Mouse (Mus musculus) embryonic facial prominence, embryonic 14.5 days (tissue): ENCODE results near the gene Myh11. TPM values are rescaled to one million over a fixed set of nuclear protein-coding genes. Genes with fewer than 3 reads are reported as not detected.

ENCODE experiments used
- ATAC-seq: fragments of 200-750 bp; cut with Nextera tagmentation; 2 replicates; pipeline ENCODE4 v1.8.0; 2017; ENCODE audit warnings: low read depth, moderate number of reproducible peaks, moderate TSS enrichment
- DNase-seq: peaks from one replicate; pipeline ENCODE4 v3.0.0-alpha.2; 2015; ENCODE audit warnings: low spot score
- H3K27ac ChIP-seq: fragments of 300-500 bp; sonication (generic); replicated peaks from 2 replicates; pipeline ENCODE4 v1.5.1; 2014; ENCODE audit warnings: low read depth, mild to moderate bottlenecking, low read length, moderate library complexity
- H3K27me3 ChIP-seq: fragments of 300-500 bp; sonication (generic); replicated peaks from 2 replicates; pipeline ENCODE4 v1.6.1; 2014; ENCODE audit warnings: low read length; ENCODE audit not compliant: control insufficient read depth, insufficient read depth
- H3K36me3 ChIP-seq: fragments of 300-500 bp; sonication (generic); 2 replicates; pipeline ENCODE4 v1.6.1; 2014; ENCODE audit warnings: low read length, mixed read lengths; ENCODE audit not compliant: control insufficient read depth, insufficient read depth
- H3K4me1 ChIP-seq: fragments of 300-500 bp; sonication (generic); 2 replicates; pipeline ENCODE4 v1.6.1; 2014; ENCODE audit warnings: antibody characterized with exemption, low read length; ENCODE audit not compliant: control insufficient read depth, insufficient read depth
- H3K4me2 ChIP-seq: fragments of 300-500 bp; sonication (generic); 2 replicates; pipeline ENCODE4 v1.6.1; 2014; ENCODE audit warnings: low read depth, mild to moderate bottlenecking, low read length, moderate library complexity, mixed read lengths
- H3K4me3 ChIP-seq: fragments of 300-500 bp; sonication (generic); 2 replicates; pipeline ENCODE4 v1.5.1; 2014; ENCODE audit warnings: low read depth, mild to moderate bottlenecking, low read length
- H3K9ac ChIP-seq: fragments of 300-500 bp; sonication (generic); 2 replicates; pipeline ENCODE4 v1.6.1; 2014; ENCODE audit warnings: low read depth, mild to moderate bottlenecking, low read length, moderate library complexity, mixed read lengths
- H3K9me3 ChIP-seq: fragments of 300-500 bp; sonication (generic); 2 replicates; pipeline ENCODE4 v1.6.1; 2016; ENCODE audit warnings: low read length; ENCODE audit not compliant: control insufficient read depth
- WGBS: fragments of 180-500 bp; shearing (Covaris S2); extraction: QIAGEN DNeasy Blood & Tissue Kit; methylation state at CpG from one replicate; pipeline ENCODE4 v1.1.7; 2014; 5-methylcytosine and 5-hydroxymethylcytosine counted together
- polyA plus RNA-seq: library from polyadenylated mRNA; unstranded; fragments of >200 nt; fragmentation: Nextera tagmentation; extraction: Ambion mirVana; gene quantifications from 2 replicates; pipeline ENCODE4 v1.2.1, GENCODE M21; 2014

Myh11 gene
- polyA plus RNA-seq, 1 experiment from 2014 or later = 4.0 TPM

DNA sequence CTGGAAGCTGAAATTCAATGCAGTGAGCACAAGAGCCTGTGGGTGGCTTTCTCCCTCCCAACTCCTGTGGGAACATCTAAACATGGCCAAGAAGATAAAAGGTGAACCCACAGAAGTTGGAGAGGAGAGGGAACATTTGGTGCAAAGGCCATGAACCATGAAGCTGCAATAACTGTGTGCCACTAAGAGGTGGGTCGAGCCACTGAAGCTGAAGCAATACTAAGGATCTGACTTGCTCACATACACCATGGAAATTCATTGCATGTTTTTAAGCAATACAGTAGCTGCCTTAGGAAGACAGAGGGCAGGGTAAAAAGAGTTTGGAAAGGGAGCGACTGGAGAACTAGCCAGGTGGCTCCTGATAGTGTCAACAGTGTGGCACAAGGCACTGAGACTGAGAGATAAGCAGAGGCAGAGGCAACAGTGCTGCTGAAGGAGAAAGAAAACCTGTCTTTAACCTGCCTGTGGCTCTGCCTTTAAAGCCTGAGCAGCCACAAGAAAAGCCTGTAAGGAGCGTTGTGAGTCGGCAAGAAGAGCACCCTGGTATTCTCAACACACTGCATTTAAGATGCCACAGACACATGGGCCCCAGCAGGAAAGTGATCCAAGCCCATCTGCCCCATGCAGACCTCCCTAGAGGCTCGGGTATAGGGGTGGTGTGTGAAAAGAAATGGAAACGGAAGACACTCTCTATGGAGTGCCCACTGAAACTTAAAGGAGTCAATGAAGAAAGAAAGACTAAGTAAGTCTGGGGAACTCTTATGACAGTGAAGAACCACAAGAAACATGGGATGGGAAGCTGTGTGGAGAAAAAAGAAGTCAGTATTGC is 17.3 kb upstream of the Myh11 start:
- Histone ChIP-seq H3K27ac (no peak overlapping the region), H3K4me2 (no peak overlapping the region), H3K27me3 (no peaks in the 10 kb centered on the region), H3K36me3 (peaks cover 75% of the 10 kb centered on the region), H3K9ac (no peak overlapping the region), H3K4me1 (no peaks in the 10 kb centered on the region), H3K4me3 (no peak overlapping the region), H3K9me3 (no peaks in the 10 kb centered on the region)
- WGBS = 86% methylated on average over 6 of the region's 6 CpGs
- DNase-seq = no peak
- ATAC-seq = no peak

GRCm38 (mm10) chr16:14307373-14307772 is 16.2 kb upstream of the Myh11 start:
- peaks cover 76% of the 10 kb centered on the region for H3K36me3 ChIP-seq
- H3K4me3 ChIP-seq = no peak overlapping the region
- no peak for DNase-seq
- no peak overlapping the region for H3K4me2 ChIP-seq
- WGBS = 85% methylated on average over 1 of the region's 1 CpGs
- no peaks in the 10 kb centered on the region for H3K4me1 ChIP-seq
- no peak overlapping the region for H3K9ac ChIP-seq
- H3K9me3 ChIP-seq = no peaks in the 10 kb centered on the region
- no peak overlapping the region for H3K27ac ChIP-seq
- ATAC-seq = no peak
- H3K27me3 ChIP-seq = no peaks in the 10 kb centered on the region

GRCm38 (mm10) chr16:14306451-14306850 is 15.3 kb upstream of the Myh11 start:
- H3K4me2 ChIP-seq = no peak overlapping the region
- WGBS = 95% methylated on average over 1 of the region's 1 CpGs
- H3K36me3 ChIP-seq = peaks cover 76% of the 10 kb centered on the region
- no peak for ATAC-seq
- H3K27ac ChIP-seq = no peak overlapping the region
- H3K4me3 ChIP-seq = no peak overlapping the region
- H3K9ac ChIP-seq = no peak overlapping the region
- no peaks in the 10 kb centered on the region for H3K4me1 ChIP-seq
- no peaks in the 10 kb centered on the region for H3K27me3 ChIP-seq
- DNase-seq = no peak
- H3K9me3 ChIP-seq = no peaks in the 10 kb centered on the region

- 90% methylated on average over 3 of the region's 3 CpGs for WGBS
- Histone ChIP-seq H3K9me3 (no peaks in the 10 kb centered on the region), H3K4me1 (no peaks in the 10 kb centered on the region), H3K4me2 (no peak overlapping the region), H3K9ac (no peak overlapping the region), H3K27ac (no peak overlapping the region), H3K4me3 (no peak overlapping the region), H3K36me3 (peaks cover 73% of the 10 kb centered on the region), H3K27me3 (no peaks in the 10 kb centered on the region)
- DNase-seq (no peak), ATAC-seq (no peak)
Observed at GRCm38 (mm10) chr16:14304791-14305190, 13.6 kb upstream of the Myh11 start.

GRCm38 (mm10) chr16:14303676-14304075 is 12.5 kb upstream of the Myh11 start:
- Histone ChIP-seq H3K9me3 (no peaks in the 10 kb centered on the region), H3K4me2 (no peak overlapping the region), H3K27me3 (no peaks in the 10 kb centered on the region), H3K4me3 (no peak overlapping the region), H3K4me1 (no peaks in the 10 kb centered on the region), H3K9ac (no peak overlapping the region), H3K27ac (no peak overlapping the region), H3K36me3 (peaks cover 80% of the 10 kb centered on the region)
- ATAC-seq (no peak), DNase-seq (no peak)
- 83% methylated on average over 7 of the region's 7 CpGs for WGBS

- no peak overlapping the region for H3K9ac ChIP-seq
- no peaks in the 10 kb centered on the region for H3K9me3 ChIP-seq
- DNase-seq (no peak), ATAC-seq (no peak)
- no peaks in the 10 kb centered on the region for H3K27me3 ChIP-seq
- H3K4me2 ChIP-seq = no peak overlapping the region
- no peak overlapping the region for H3K4me3 ChIP-seq
- peaks cover 80% of the 10 kb centered on the region for H3K36me3 ChIP-seq
- no peaks in the 10 kb centered on the region for H3K4me1 ChIP-seq
- WGBS = 88% methylated on average over 2 of the region's 2 CpGs
- no peak overlapping the region for H3K27ac ChIP-seq
Observed at GRCm38 (mm10) chr16:14303148-14303547, 12.0 kb upstream of the Myh11 start.

DNA sequence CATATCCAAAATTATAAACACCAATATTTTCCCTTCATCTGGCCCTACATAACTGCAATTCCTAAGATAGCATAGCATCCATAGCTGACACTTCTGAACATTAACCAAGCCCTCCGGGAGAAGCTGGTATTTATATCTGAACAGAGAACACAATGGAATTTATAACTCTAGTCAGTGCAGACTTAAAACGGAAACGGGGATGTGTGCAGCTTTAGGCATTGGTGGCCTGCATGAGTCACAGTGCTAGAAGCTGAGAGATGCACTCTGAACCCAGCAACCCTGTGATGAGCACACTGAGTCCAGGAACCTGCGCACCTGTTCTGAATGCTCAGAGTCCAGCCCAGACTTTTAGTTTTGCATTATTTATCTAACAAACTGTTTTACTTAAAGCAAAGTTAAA is 7.3 kb upstream of the Myh11 start:
- DNase-seq (no peak), ATAC-seq (no peak)
- 86% methylated on average over 4 of the region's 4 CpGs for WGBS
- Histone ChIP-seq H3K9ac (no peak overlapping the region), H3K27ac (no peak overlapping the region), H3K36me3 (peaks cover 63% of the 10 kb centered on the region), H3K4me3 (no peak overlapping the region), H3K4me1 (no peaks in the 10 kb centered on the region), H3K9me3 (no peaks in the 10 kb centered on the region), H3K27me3 (no peaks in the 10 kb centered on the region), H3K4me2 (no peak overlapping the region)

GRCm38 (mm10) chr16:14297746-14298145 is 6.6 kb upstream of the Myh11 start:
- peaks cover 3% of the 10 kb centered on the region; the same call in 1 of the 2 replicates for H3K4me1 ChIP-seq
- H3K4me3 ChIP-seq = no peak overlapping the region
- ATAC-seq (no peak), DNase-seq (no peak)
- no peak overlapping the region for H3K27ac ChIP-seq
- H3K9me3 ChIP-seq = no peaks in the 10 kb centered on the region
- 91% methylated on average over 4 of the region's 4 CpGs for WGBS
- H3K36me3 ChIP-seq = peaks cover 56% of the 10 kb centered on the region
- H3K27me3 ChIP-seq = no peaks in the 10 kb centered on the region
- no peak overlapping the region for H3K4me2 ChIP-seq
- no peak overlapping the region for H3K9ac ChIP-seq

- DNase-seq (no peak), ATAC-seq (no peak)
- peaks cover 4% of the 10 kb centered on the region; the same call in 1 of the 2 replicates for H3K27me3 ChIP-seq
- no peak overlapping the region for H3K27ac ChIP-seq
- H3K9me3 ChIP-seq = no peaks in the 10 kb centered on the region
- peaks cover 9% of the 10 kb centered on the region for H3K4me1 ChIP-seq
- H3K36me3 ChIP-seq = peaks cover 50% of the 10 kb centered on the region
- no peak overlapping the region for H3K4me2 ChIP-seq
- 66% methylated on average over 3 of the region's 3 CpGs for WGBS
- H3K4me3 ChIP-seq = no peak overlapping the region
- H3K9ac ChIP-seq = no peak overlapping the region
Observed at GRCm38 (mm10) chr16:14297137-14297536, 6.0 kb upstream of the Myh11 start.
